Mouse (Mus musculus) kidney, adult 10 weeks (tissue): ENCODE measurements around the gene Rrad. TPM values are rescaled to one million over a fixed set of nuclear protein-coding genes. Genes with fewer than 3 reads are reported as not detected.

Experiments
- polyA plus RNA-seq: library from polyadenylated mRNA; stranded (reverse); fragments of 350-450 nt; fragmentation: Illumina TruSeq; extraction: RNeasy Lipid Tissue Mini Kit (QIAGEN cat#74804); gene quantifications from one replicate; pipeline ENCODE4 v1.2.3, GENCODE M21; 2014; ENCODE audit warnings: low read depth, low replicate concordance

Rrad gene
- not detected for polyA plus RNA-seq

DNA sequence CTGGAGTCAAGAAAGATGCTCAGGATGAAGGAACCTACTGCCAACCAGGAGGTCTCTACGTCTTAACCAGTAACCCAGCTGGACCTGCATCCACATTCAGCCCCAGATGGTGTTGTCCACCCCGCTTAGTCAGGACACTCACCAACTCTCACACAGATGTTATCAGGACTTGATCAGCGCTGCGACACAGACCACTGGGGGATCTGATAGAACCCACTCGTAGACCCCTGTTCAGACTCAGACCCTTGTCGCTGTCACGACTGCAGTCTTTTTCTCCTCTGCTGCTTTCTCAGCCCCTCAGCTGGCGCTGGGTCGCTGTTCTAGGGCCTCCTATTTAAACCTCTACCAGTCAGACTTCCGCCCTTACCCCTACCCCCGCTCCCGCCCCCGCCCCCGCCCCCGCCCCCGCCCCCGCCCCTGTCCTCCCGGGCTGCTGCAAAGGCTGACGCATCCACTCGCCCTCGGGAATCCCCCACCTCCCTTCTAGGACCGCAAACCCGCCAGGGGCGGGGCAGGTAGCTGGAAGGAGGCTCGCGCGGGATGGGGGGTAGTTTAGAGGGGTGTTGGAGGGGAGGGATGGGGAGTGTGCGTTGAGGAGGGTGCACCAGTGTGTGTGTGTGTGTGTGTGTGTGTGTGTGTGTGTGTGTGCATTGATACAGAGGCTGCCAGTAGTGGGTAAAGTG is at the start of gene Rrad:
Gene Rrad, minus strand, starts transcription at position 347 of the 683 bp plus-strand sequence.

DNA sequence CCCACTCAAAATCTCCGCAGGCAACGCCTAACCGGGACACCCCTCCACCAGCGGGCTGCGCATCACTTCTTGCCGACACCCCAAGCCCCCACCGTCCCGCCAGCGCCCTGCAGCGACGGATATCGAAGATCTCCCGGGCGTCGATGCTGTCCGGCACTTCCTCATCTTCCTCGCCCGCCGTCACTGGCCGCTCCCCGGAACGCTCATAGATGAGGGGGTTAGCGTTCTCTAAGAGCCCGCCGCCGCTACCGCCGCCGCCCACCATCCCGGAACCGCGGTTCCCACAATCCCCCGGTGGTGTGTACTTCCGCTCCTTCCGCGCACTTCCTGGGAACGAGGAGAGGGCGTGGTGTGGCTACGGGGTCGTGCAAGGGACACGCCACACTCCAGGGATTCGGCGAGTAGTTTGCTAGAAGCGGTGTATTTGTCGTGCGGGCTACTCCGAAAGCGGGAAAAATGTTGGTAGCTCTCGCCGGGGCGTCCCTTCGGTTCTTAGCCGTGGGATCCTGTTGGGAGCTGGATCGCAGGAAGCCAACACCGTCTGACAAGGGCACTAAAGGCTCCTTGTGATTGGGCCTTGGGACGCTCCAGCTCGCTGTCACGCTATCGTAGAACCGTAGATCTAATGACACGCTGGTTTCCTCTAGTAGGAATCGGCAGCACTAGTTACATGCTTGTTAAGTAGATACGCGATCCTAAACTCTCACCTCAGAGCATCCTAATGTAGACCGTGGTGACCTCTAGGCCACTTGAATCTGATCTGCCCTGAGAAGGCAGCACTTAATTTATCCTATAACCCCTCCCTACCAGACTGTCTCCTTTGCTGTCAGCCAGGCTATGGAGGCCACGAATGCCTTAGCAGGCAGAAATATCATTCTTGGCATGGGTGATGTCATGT is 10.5 kb upstream of the Rrad start, which contains the start of gene Ciao2b:
Gene Ciao2b, minus strand, starts transcription at position 540 of the 898 bp plus-strand sequence.

DNA sequence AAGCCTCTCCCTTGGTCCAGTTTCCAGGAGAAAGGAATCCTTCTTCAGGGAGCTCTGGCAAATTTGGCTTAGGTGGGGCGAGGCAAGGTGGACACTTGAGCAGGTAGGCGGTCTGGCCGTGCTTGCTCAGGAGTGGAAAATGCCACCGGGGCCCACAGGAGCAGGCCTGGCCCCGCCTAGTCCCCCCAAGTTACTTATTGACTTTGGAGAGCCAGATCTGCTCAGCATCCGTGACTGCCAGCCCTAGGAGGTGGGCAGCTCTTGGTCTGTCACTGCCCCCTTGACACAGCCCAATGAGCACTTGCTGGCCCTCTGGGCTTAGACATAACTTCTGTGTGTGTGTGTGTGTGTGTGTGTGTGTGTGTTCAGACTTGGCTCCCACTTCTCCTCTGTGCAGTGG is 7.0 kb downstream of the Rrad start, which contains the start of gene Cdh16:
Gene Cdh16, minus strand, starts transcription at position 236 of the 400 bp plus-strand sequence.

DNA sequence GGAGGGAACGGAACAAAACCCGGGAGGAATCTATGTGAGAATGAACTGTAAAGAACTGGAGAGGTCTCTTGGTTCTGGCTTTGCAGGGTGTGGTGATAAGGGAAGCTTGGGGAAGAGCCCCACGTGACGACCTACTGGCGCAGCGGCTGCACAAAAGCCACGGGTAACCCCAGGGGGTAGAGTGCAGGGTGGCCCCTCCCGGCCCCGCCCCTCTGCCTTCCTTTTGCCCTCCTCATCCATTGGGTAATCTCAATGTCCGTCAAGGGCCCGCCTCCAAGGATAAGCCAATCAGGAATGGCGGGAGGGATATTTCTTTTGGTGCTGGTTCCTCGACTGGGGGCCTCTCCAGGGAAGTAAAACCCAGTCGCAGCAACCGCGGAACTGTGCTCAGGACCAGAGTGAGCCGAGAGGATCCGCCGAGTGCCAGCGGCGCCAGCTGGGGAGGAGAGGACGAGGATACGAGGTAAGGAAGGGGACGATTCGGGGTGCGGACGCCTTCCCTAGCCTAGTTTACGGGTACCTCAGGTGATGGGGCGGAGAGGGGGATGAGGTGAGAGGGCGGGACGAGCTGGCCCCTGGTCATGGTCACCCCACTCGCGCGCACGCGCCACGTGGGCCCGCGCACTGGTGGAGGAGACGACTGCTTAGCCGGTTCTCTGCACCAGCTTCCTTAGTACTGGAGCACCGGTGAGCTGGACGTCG is 39.8 kb downstream of the Rrad start, which contains the start of gene Pdp2:
Gene Pdp2, plus strand, starts transcription at position 319 of the 702 bp plus-strand sequence.

Other genes starting within 250 kb of the Rrad start
- 64.5 TPM for gene Cmtm4, start 235.5 kb downstream of the Rrad start, polyA plus RNA-seq
- 50.3 TPM for gene Dync1li2, start 188.3 kb downstream of the Rrad start, polyA plus RNA-seq
- gene Terb1, start 121.4 kb downstream of the Rrad start, polyA plus RNA-seq = 0.81 TPM
- gene Nae1, start 96.7 kb downstream of the Rrad start, polyA plus RNA-seq = 202 TPM
- gene Car7, start 96.6 kb downstream of the Rrad start, polyA plus RNA-seq = 0.36 TPM
- gene Pdp2, start 39.9 kb downstream of the Rrad start, polyA plus RNA-seq = 37.1 TPM
- gene Cdh16, start 6.9 kb downstream of the Rrad start, polyA plus RNA-seq = 364 TPM
- 1.2 TPM for gene Ciao2b, start 10.6 kb upstream of the Rrad start, polyA plus RNA-seq
- gene Ces2a, start 102.7 kb upstream of the Rrad start, polyA plus RNA-seq = not detected
- 13.6 TPM for gene Ces2b, start 200.2 kb upstream of the Rrad start, polyA plus RNA-seq
- 95.0 TPM for gene Ces2c, start 215.7 kb upstream of the Rrad start, polyA plus RNA-seq